Mouse (Mus musculus) lung, adult 2 months (tissue): ENCODE measurements around the gene Baiap2.

Source experiments
- CTCF ChIP-seq: fragments of 200-500 bp; IDR thresholded peaks from 2 replicates; pipeline ENCODE4 v1.5.1; 2011; ENCODE audit warnings: mild to moderate bottlenecking, low read length, control low read depth; ENCODE audit not compliant: insufficient read depth
- POLR2A ChIP-seq: fragments of 200-500 bp; IDR thresholded peaks from 2 replicates; pipeline ENCODE4 v1.6.1; 2011; ENCODE audit warnings: low read depth, mild to moderate bottlenecking, control low read depth, low read length, borderline replicate concordance; ENCODE audit errors: extremely low read depth

DNA sequence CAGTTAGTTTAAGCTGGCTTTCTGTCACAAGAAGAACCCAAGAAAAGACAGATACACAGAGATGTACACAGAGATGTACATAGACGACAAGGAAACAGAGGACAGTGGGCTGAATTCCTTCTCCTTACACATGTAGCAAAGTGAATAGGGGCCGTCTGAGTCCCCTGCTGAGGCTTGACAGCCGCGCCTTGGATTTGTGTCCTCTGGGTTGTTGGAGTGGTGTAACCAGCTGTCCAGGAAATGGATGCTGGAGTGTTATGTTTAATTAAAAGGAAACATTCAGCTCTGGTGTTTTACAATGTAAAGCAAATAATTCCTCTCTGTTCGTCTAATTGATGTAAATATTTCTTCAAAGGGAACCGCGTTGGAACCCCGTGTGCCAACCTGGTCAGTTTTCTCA lies 769 bp upstream of the Baiap2 start:
- no peak for TF ChIP-seq CTCF
- no peak for TF ChIP-seq POLR2A
